Mouse (Mus musculus) left cerebral cortex, adult 6 months (tissue): ENCODE measurements around the gene T2. TPM values are rescaled to one million over a fixed set of nuclear protein-coding genes. Genes with fewer than 3 reads are reported as not detected.

ENCODE experiments used
- long read RNA-seq, 2 experiments: library from polyadenylated mRNA; unstranded; transcript quantifications; one replicate each; pipeline ENCODE4 v2.0.0; 2019 to 2020
- polyA plus RNA-seq: library from polyadenylated mRNA; unstranded; fragments of <200 nt; fragmentation: Nextera tagmentation; gene quantifications from 2 replicates; pipeline ENCODE4 v1.2.3, GENCODE M21; 2021

Gene T2
- 0.29 and 0.76 TPM in 2 replicates for polyA plus RNA-seq
- long read RNA-seq, experiment 1, partial matches to known transcripts, result 1 of 2 reads
- long read RNA-seq, experiment 1, other reads (novel, unspliced or antisense), result 1 of 2 reads
- long read RNA-seq, experiment 2, partial matches to known transcripts, result 0 of 1 reads
- long read RNA-seq, experiment 2, other reads (novel, unspliced or antisense), result 1 of 1 reads

GRCm38 (mm10) chr17:8355692-8356091, at the start of gene T2:
T2 (plus strand) TSS chr17:8355992.

DNA sequence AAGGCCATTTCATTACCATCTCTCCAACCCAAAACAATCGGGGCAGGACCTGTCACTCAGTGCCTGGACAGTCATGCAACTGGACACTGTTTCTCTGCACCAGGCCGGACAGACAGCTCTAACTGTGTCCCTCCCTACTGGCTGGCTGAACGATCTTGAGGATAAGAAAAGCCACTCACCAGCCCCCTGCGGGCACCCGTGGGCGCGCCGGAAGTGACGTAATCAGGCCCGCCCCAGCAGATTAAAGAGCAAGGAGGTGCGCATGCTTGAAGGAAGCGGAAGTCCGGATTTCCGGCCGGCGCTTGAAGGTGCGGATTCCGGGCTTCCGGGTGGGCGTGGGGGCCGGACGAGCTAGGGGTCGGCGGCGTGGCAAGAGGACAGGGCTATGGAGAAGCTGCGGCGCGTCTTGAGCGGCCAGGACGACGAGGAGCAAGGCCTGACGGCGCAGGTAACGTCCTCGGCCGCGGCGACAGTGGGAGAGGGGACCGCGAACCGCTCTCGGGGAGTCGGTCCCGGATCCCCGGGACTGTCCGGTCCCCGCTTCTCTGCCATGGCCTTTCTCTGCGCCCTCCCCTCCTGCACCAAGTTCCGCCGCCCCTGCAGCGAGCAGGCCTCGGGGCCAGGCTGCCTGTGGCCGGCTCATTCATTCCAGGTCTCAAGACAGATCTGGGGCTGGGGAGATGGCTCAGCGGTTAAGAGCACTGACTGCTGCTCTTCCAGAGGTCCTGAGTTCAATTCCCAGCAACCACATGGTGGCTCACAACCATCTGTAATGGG, 44.8 kb upstream of the T2 start, which contains the start of gene Sft2d1:
Sft2d1 (plus strand) TSS at position 265 of the 777 bp plus-strand sequence.

DNA sequence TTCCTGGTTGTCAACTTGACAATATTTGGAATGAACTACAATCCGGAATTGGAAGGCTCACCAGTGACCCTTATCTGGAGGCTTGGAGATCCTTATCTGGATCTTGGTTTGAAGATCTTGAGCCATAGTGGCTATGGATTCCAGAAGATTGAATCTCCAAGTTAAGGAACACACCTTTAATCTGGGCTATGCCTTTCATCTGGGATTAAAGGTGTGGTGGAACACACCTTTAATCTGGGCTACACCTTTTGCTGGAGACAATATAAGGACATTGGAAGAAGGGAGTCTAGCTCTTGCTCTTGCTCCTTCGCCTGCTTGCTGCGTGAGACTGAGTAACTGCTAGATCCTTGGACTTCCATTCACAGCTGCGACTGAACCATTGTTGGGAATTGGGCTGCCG, 18.6 kb upstream of the T2 start, which contains the start of gene Prr18:
Prr18 (plus strand) TSS at position 301 of the 400 bp plus-strand sequence.

DNA sequence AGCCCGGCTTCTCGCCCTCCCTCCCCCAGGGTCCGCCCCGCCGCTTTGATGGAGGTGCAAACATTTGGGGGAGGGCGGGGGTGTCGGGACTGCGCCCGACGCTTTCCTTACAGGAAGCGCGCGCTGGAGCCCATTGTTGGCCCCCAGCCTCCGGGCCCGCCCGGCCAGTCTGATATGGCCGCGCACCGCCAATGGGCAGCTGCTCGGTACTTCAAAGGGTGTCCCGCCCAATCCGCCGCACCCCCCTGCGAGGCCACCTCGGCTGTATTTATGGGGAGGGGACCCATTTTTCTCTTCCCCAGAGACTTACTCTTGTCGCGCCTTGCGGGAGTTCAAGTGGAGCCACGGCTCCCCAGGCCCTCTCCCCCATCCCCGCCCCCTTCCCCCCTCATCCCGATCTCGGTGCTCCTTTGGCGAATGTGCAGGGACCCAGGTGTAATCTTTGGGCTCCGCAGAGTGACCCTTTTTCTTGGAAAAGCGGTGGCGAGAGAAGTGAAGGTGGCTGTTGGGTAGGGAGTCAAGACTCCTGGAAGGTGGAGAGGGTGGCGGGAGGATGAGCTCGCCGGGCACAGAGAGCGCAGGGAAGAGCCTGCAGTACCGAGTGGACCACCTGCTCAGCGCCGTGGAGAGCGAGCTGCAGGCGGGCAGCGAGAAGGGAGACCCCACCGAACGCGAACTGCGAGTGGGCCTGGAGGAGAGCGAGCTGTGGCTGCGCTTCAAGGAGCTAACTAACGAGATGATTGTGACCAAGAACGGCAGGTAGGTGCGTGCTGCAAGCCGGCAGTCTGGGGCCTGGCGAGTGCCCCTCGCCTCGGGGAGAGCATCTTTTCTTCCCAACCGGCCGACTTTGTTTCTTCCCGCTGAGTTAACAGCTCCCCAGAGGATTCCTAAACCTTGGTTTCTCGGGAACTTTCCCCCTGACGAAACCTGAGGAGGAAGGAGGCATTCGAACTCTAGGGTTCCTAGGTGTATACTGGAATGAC, 78.5 kb downstream of the T2 start, which contains the start of gene T:
T (plus strand) TSS at position 446 of the 983 bp plus-strand sequence.

Other genes starting within 250 kb of the T2 start
- 0.34 and 0.69 TPM in 2 replicates for gene Gm49673, start 208.2 kb upstream of the T2 start, polyA plus RNA-seq
- gene Rnaset2a, start 207.9 kb upstream of the T2 start, polyA plus RNA-seq, result 18.6 and 20.1 TPM in 2 replicates
- gene Fgfr1op, start 190.5 kb upstream of the T2 start, polyA plus RNA-seq, result 8.1 and 8.5 TPM in 2 replicates
- 0.17 and 0.38 TPM in 2 replicates for gene Ccr6, start 119.9 kb upstream of the T2 start, polyA plus RNA-seq
- gene Mpc1, start 73.1 kb upstream of the T2 start, polyA plus RNA-seq, result 657 and 854 TPM in 2 replicates
- gene Sft2d1, start 44.9 kb upstream of the T2 start, polyA plus RNA-seq, result 174 and 188 TPM in 2 replicates
- 7.5 and 15.2 TPM in 2 replicates for gene Prr18, start 18.5 kb upstream of the T2 start, polyA plus RNA-seq
- not detected in 2 replicates for gene T, start 78.4 kb downstream of the T2 start, polyA plus RNA-seq
- gene Pde10a, start 169.4 kb downstream of the T2 start, polyA plus RNA-seq, result 16.9 and 18.4 TPM in 2 replicates
- not detected in 2 replicates for gene Gm17087, start 211.0 kb downstream of the T2 start, polyA plus RNA-seq